In genomic region chr11:117160791-117161190, GRCm38 (mm10) we compare ENCODE assay signal across 15 mouse cellular contexts.
"Had no signal": no experiment of that assay in that cellular context is flagged by ENCODE, and none has a peak within 500 bp of the region (broad histone marks: within the 10 kb centered on the region; RNA-seq: fewer than 3 reads in every experiment).

No protein-coding gene starts in this region.

- DNase-seq: lung, adult 2 months; lung, postnatal 14 days; lung, postnatal 36 days; right cerebral cortex, postnatal 14 days; thymus, adult 2 months; thymus, postnatal 25 days; thymus, postnatal 4 days had no signal

- H3K27ac ChIP-seq: lung, embryonic 15.5 days; macrophage; midbrain, embryonic 13.5 days; midbrain, embryonic 15.5 days; neural tube, embryonic 12.5 days; stomach, embryonic 15.5 days; stomach, postnatal 0 days had no signal

- H3K4me3 ChIP-seq: lung, embryonic 15.5 days; megakaryocyte, embryonic 14.5 days; midbrain, embryonic 13.5 days; midbrain, embryonic 15.5 days; neural tube, embryonic 12.5 days; stomach, embryonic 15.5 days had no signal
